Mouse (Mus musculus): ENCODE measurements around the gene Dgkh. TPM values are rescaled to one million over a fixed set of nuclear protein-coding genes. Genes with fewer than 3 reads are reported as not detected.

The Dgkh gene
- polyA plus RNA-seq (2017; shearing (Covaris generic)), result 12.0 TPM

GRCm38 (mm10) chr14:78732617-78733312 lies at the start of gene Dgkh:
Dgkh (minus strand) TSS chr14:78732776.

GRCm38 (mm10) chr14:78536281-78537165 lies 196.1 kb downstream of the Dgkh start, which contains the start of gene Akap11:
Akap11 (minus strand) TSS chr14:78536808.

Other genes starting within 250 kb of the Dgkh start
- 8.9 TPM for gene Akap11, start 196.0 kb downstream of the Dgkh start, polyA plus RNA-seq (2017; shearing (Covaris generic))
- 16.9 TPM for gene Vwa8, start 116.3 kb upstream of the Dgkh start, polyA plus RNA-seq (2017; shearing (Covaris generic))